Mouse (Mus musculus) neural tube, embryonic 14.5 days (tissue): ENCODE results near the gene Wnt5b. TPM values are rescaled to one million over a fixed set of nuclear protein-coding genes. Genes with fewer than 3 reads are reported as not detected.

Source experiments
- ATAC-seq: fragments of 200-750 bp; cut with Nextera tagmentation; 2 replicates; pipeline ENCODE4 v1.8.0; 2017; ENCODE audit warnings: low read depth, mild to moderate bottlenecking, moderate TSS enrichment, moderate library complexity
- H3K27ac ChIP-seq: fragments of 300-500 bp; sonication (generic); 2 replicates; pipeline ENCODE4 v1.5.1; 2014; ENCODE audit warnings: low read depth, mild to moderate bottlenecking, control low read depth, low read length, moderate library complexity, mixed read lengths
- H3K27me3 ChIP-seq: fragments of 300-500 bp; sonication (generic); 2 replicates; pipeline ENCODE4 v1.6.1; 2014; ENCODE audit warnings: low read length; ENCODE audit not compliant: control insufficient read depth, insufficient read depth
- H3K36me3 ChIP-seq: fragments of 300-500 bp; sonication (generic); 2 replicates; pipeline ENCODE4 v1.6.1; 2014; ENCODE audit warnings: low read length, mixed read lengths; ENCODE audit not compliant: control insufficient read depth, insufficient read depth
- H3K4me1 ChIP-seq: fragments of 300-500 bp; sonication (generic); 2 replicates; pipeline ENCODE4 v1.6.1; 2014; ENCODE audit warnings: low read length; ENCODE audit not compliant: control insufficient read depth, insufficient read depth
- H3K4me2 ChIP-seq: fragments of 300-500 bp; sonication (generic); 2 replicates; pipeline ENCODE4 v1.6.1; 2014; ENCODE audit warnings: mild to moderate bottlenecking, low read depth, low read length, control low read depth
- H3K4me3 ChIP-seq: fragments of 300-500 bp; sonication (generic); 2 replicates; pipeline ENCODE4 v1.5.1; 2014; ENCODE audit warnings: low read depth, low read length, control low read depth, mixed read lengths
- H3K9ac ChIP-seq: fragments of 300-500 bp; sonication (generic); replicated peaks from 2 replicates; pipeline ENCODE4 v1.6.1; 2014; ENCODE audit warnings: low read depth, mild to moderate bottlenecking, control low read depth, low read length, mixed read lengths
- H3K9me3 ChIP-seq: fragments of 300-500 bp; sonication (generic); 2 replicates; pipeline ENCODE4 v1.6.1; 2016; ENCODE audit warnings: low read length; ENCODE audit not compliant: control insufficient read depth
- WGBS: fragments of 180-500 bp; shearing (Covaris S2); extraction: QIAGEN DNeasy Blood & Tissue Kit; methylation state at CpG from one replicate; pipeline ENCODE4 v1.1.7; 2014; 5-methylcytosine and 5-hydroxymethylcytosine counted together
- polyA plus RNA-seq: library from polyadenylated mRNA; unstranded; fragments of >200 nt; fragmentation: Nextera tagmentation; extraction: Ambion mirVana; gene quantifications from 2 replicates; pipeline ENCODE4 v1.2.1, GENCODE M21; 2014

Gene Wnt5b
- polyA plus RNA-seq, 1 experiment from 2014 or later = 2.6 TPM

- no peak overlapping the region for H3K4me3 ChIP-seq
- no peak overlapping the region for H3K27ac ChIP-seq
- H3K9me3 ChIP-seq = no peaks in the 10 kb centered on the region
- peaks cover 16% of the 10 kb centered on the region for H3K36me3 ChIP-seq
- no peak overlapping the region for H3K9ac ChIP-seq
- 87% methylated on average over 7 of the region's 7 CpGs for WGBS
- no peak overlapping the region for H3K4me2 ChIP-seq
- H3K4me1 ChIP-seq = no peaks in the 10 kb centered on the region
- H3K27me3 ChIP-seq = no peaks in the 10 kb centered on the region
- ATAC-seq = no peak
Observed at GRCm38 (mm10) chr6:119572296-119572695, 28.1 kb upstream of the Wnt5b start.

DNA sequence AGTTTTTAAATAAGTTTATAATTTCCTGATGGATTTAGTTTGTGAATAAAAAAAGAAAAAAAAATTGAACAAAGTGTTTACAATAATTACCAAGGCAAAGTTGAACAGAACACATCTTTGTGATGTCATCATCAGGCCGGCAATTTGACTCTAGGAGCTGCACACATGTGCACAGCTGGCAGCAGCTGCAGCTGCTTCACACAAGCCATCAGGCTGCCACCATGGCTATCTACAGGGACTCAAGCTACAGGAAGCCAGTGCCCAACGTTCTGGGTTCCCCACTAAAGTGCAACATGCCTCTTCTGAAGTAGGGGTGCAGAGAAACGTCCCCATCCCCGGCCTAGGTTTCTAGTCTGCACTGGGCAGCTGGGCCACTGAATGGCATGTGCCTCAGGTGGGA lies 26.6 kb upstream of the Wnt5b start:
- Histone ChIP-seq H3K9me3 (no peaks in the 10 kb centered on the region), H3K36me3 (peaks cover 16% of the 10 kb centered on the region), H3K4me3 (no peak overlapping the region), H3K27me3 (no peaks in the 10 kb centered on the region), H3K4me1 (no peaks in the 10 kb centered on the region), H3K4me2 (no peak overlapping the region), H3K9ac (no peak overlapping the region), H3K27ac (no peak overlapping the region)
- no peak for ATAC-seq
- 88% methylated on average over 4 of the region's 4 CpGs for WGBS

GRCm38 (mm10) chr6:119568339-119568738 lies 24.2 kb upstream of the Wnt5b start:
- H3K4me1 ChIP-seq = no peaks in the 10 kb centered on the region
- H3K27ac ChIP-seq = no peak overlapping the region
- WGBS = 98% methylated on average over 2 of the region's 2 CpGs
- no peaks in the 10 kb centered on the region for H3K9me3 ChIP-seq
- no peak overlapping the region for H3K4me2 ChIP-seq
- H3K36me3 ChIP-seq = 0 out of 2 replicates have a peak, but pooled peaks cover 5% of the 10 kb centered on the region
- no peak overlapping the region for H3K9ac ChIP-seq
- H3K4me3 ChIP-seq = no peak overlapping the region
- ATAC-seq = no peak
- H3K27me3 ChIP-seq = no peaks in the 10 kb centered on the region

- H3K36me3 ChIP-seq = no peaks in the 10 kb centered on the region
- 89% methylated on average over 23 of the region's 23 CpGs for WGBS
Observed at GRCm38 (mm10) chr6:119565451-119566379, 21.6 kb upstream of the Wnt5b start.

DNA sequence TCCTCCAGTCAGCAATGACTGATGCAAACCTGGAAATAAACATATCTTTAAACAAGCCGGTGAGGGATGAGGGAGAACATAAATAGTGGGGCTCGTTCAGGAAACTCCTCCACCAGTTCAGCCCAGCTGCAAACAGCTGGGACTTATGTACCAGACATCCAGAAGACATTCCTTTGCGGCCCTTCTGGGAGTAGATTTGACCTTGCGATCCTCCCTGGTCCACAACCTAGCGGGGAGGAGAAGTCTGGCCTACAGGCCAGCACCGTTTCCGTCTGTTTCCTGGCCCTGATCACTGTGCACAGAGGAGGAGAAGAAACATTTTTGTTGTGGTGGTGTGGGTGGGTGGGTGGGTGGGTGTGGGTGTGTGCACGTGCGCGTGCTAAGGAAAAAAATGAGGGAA lies 18.4 kb upstream of the Wnt5b start:
- WGBS = 89% methylated on average over 10 of the region's 10 CpGs

More at GRCm38 (mm10) chr6:119565451-119566379, 21.6 kb upstream of the Wnt5b start:
- Histone ChIP-seq H3K4me2 (no peak overlapping the region), H3K4me3 (no peak overlapping the region), H3K27me3 (no peaks in the 10 kb centered on the region), H3K27ac (no peak overlapping the region), H3K4me1 (no peaks in the 10 kb centered on the region), H3K9me3 (no peaks in the 10 kb centered on the region), H3K9ac (no peak overlapping the region)
- no peak for ATAC-seq

DNA sequence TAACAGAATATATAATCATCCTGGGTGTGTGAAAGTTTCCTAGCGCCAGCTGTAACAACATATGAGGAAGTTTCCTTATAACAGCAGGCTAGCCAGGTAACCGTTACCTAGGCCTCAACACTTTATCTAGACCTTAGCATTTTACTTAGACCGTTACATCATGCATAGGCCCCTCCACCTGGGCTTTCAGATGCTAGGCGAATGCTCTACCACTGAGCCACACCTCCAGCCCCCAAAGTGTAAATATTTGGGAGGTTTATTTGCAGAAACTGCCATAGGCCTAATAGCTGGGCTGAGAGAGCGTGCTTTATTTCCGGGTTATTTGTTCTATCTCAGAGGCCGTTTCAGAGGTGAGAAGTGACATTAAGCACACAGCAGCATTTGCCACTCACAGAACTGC lies 14.7 kb upstream of the Wnt5b start:
- no peak for ATAC-seq
- H3K36me3 ChIP-seq = no peaks in the 10 kb centered on the region
- no peak overlapping the region for H3K27ac ChIP-seq
- H3K9ac ChIP-seq = no peak overlapping the region
- no peaks in the 10 kb centered on the region for H3K27me3 ChIP-seq
- no peak overlapping the region for H3K4me3 ChIP-seq
- H3K4me2 ChIP-seq = no peak overlapping the region
- WGBS = 78% methylated on average over 7 of the region's 7 CpGs
- no peaks in the 10 kb centered on the region for H3K9me3 ChIP-seq
- no peaks in the 10 kb centered on the region for H3K4me1 ChIP-seq

More for the DNA sequence above, 18.4 kb upstream of the Wnt5b start:
- ATAC-seq = no peak
- Histone ChIP-seq H3K9ac (no peak overlapping the region), H3K36me3 (no peaks in the 10 kb centered on the region), H3K9me3 (no peaks in the 10 kb centered on the region), H3K27me3 (no peaks in the 10 kb centered on the region), H3K27ac (no peak overlapping the region), H3K4me1 (no peaks in the 10 kb centered on the region), H3K4me2 (no peak overlapping the region), H3K4me3 (no peak overlapping the region)

- H3K36me3 ChIP-seq = no peaks in the 10 kb centered on the region
- H3K4me2 ChIP-seq = no peak overlapping the region
- H3K27me3 ChIP-seq = no peaks in the 10 kb centered on the region
- no peak overlapping the region for H3K27ac ChIP-seq
- no peaks in the 10 kb centered on the region for H3K9me3 ChIP-seq
- H3K9ac ChIP-seq = no peak overlapping the region
- H3K4me3 ChIP-seq = no peak overlapping the region
- ATAC-seq = no peak
- 74% methylated on average over 8 of the region's 8 CpGs for WGBS
- no peaks in the 10 kb centered on the region for H3K4me1 ChIP-seq
Observed at GRCm38 (mm10) chr6:119554439-119554838, 10.3 kb upstream of the Wnt5b start.

- peaks cover 9% of the 10 kb centered on the region for H3K27me3 ChIP-seq
- peak overlapping the region; percentile 62; the same call in 1 of the 2 replicates for H3K9ac ChIP-seq
- H3K4me2 ChIP-seq = peak overlapping the region; percentile 91
- under 1% methylated on average over 14 of the region's 14 CpGs for WGBS
- H3K36me3 ChIP-seq = no peaks in the 10 kb centered on the region
- peak overlapping the region; percentile 67 for H3K4me3 ChIP-seq
- H3K9me3 ChIP-seq = no peaks in the 10 kb centered on the region
- ATAC-seq = peak; percentile 50
- 0 out of 2 replicates have a peak, but pooled peaks cover 5% of the 10 kb centered on the region for H3K4me1 ChIP-seq
- no peak overlapping the region for H3K27ac ChIP-seq
Observed at GRCm38 (mm10) chr6:119544518-119544864, 344 bp upstream of the Wnt5b start.

DNA sequence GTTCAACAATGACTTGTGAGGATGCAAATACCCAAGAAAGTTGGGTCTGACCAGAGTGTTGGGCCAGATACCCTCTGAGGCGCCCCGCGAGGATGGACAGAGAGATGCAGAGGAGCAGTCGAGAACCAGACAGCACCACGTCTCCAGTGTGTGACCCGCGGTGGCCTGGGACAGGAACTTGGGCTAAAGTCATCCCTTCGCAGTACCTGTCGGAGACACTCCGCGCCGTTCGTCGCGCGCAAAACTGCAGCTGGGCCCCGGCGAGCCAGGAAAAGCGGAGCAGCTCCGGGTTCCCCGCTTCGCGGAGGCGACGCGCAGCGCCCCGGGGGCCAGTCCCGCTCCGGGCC lies 718 bp downstream of the Wnt5b start:
- 0 out of 2 replicates have a peak, but pooled peaks cover 5% of the 10 kb centered on the region for H3K4me1 ChIP-seq
- peaks cover 9% of the 10 kb centered on the region for H3K27me3 ChIP-seq
- WGBS = under 1% methylated on average over 15 of the region's 30 CpGs
- H3K4me3 ChIP-seq = peak overlapping the region; percentile 67
- no peak overlapping the region for H3K27ac ChIP-seq
- H3K36me3 ChIP-seq = no peaks in the 10 kb centered on the region
- H3K9me3 ChIP-seq = no peaks in the 10 kb centered on the region
- ATAC-seq = peak; percentile 41; the same call in 1 of the 2 replicates
- peak overlapping the region; percentile 62 for H3K9ac ChIP-seq
- H3K4me2 ChIP-seq = peak overlapping the region; percentile 91
